Mouse (Mus musculus) olfactory bulb, adult 2 months (tissue): ENCODE data around the gene Rfxap.

ENCODE experiments used
- CTCF ChIP-seq: fragments of 200-500 bp; IDR thresholded peaks from 2 replicates; pipeline ENCODE4 v1.5.1; 2012; ENCODE audit warnings: low read depth, mild to moderate bottlenecking, low read length, moderate library complexity; ENCODE audit not compliant: insufficient read depth
- POLR2A ChIP-seq: fragments of 200-500 bp; IDR thresholded peaks from 2 replicates; pipeline ENCODE4 v1.6.1; 2012; ENCODE audit warnings: mild to moderate bottlenecking, low read depth, low read length, moderate library complexity; ENCODE audit not compliant: insufficient read depth

DNA sequence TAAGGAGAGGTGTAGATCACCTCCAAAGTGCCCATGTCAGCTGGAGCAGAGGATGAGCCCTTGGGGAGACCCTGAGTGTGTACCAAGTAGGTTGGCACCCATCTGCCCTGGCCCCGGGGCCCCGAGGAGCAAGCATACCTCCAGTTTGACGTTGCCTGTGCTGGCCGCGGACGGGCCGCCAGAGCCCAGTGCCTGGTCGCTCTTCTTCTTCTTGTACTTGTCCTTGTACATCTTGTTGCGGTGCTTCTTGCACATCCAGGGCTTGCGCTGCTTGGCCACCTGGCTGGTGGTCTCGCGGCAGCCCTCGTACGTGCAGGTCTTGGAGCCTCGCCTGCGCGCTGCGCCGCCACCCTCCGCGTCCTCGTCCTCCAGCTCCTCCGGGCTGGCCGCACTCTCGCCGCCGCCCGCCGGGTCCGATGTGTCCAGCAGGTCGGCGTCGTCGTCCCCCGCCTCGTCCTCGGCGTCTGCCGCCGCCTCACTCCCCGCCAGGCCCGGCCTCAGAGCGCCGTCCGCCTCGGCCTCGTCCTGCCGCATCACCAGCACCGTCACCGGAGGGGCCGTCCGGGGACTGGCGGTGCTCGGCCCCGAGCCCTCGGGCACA is 430 bp downstream of the Rfxap start:
- TF ChIP-seq CTCF: no peak
- no peak for TF ChIP-seq POLR2A
